Mouse (Mus musculus) inflammation-experienced regulatory T-cells, adult 16 weeks (primary cell): Measurements from ENCODE around the gene Dpysl5. TPM values are rescaled to one million over a fixed set of nuclear protein-coding genes. Genes with fewer than 3 reads are reported as not detected.

Experiments used
- polyA plus RNA-seq: library from polyadenylated mRNA; unstranded; fragments of 100-300 nt; shearing (Covaris generic); gene quantifications from one replicate; pipeline ENCODE4 v1.2.1, GENCODE M21; 2017

Gene Dpysl5
- 0.17 TPM for polyA plus RNA-seq

DNA sequence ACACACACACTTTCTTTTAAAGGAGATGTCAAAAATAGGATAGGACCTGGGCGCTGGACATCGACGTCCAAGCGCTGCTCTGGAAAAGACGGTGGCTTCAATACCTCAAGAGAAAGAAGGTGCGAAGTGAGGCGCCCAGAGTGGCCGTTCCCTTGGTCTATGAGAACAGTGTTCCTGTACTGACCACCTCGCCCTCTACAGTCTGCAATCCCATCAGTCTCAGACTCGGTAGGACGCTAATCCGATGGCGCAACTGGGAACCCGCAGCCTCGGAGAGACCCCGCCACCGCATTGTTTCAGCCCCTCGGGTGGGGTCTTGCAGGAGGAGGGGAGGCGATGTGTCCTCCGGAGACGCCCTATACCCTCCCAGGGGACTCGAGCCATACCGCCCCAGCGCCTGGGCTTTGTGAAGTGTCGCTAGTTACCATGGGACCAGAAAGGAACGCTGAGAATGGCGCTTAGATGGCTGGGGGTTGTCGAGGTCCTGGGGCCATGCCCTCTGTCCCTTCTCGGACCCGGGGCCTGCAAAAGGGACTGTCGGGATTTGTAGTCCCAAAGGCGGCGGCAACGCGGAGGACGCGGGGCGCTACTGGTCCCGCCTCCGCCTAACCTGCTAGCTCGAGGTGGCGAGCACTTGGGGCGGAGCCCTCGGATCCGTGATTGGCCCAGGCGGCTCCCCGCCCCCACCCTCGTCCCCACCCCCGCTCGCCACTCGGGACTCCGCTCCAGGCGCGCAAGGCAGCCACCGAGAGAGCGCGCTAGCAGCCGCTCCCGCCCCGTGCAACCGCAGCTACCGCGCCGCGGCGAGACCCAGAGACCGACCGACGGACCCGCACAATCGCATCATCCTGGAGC, at the start of gene Dpysl5:
Dpysl5 (plus strand) TSS at position 418 of the 855 bp plus-strand sequence.

DNA sequence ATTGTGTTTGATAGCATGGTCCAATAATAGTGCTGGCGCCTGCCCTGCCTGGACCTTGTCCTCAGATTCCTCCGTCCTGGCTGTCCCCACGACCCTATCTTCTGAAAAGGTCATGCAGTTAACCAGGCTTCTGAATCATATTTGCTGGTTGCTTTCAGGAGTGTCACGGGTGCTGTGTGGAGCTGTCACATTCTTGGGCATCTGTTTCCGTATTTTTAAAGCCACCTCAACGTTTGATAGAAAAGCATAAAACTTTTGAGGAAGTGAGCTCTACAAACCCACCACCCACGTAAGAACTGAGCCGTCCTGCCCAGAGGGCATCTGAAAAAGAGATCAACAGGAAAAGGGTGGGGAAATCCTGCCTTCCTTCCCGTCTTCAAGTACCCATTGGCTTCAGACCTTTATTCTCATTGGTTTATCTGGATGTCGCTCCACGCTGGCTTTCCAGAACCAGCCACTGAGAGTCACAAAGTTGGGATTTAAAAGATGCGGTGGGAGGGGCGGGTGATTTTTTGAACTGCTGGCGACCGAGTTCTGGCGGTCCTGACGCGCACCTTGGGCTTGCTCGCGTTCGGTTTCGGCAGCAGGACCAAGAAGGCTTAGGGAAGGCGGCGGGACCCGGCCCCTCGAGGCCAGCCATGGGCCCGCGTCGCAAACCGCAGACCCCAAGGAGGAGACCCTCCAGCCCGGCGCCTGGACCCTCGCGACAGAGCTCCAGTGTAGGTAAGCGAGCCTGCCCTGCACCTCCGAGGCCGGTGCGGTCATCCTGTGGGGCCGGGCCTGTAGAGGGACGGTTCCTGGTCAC, 44.8 kb upstream of the Dpysl5 start, which contains the start of gene Cenpa:
Cenpa (plus strand) TSS at position 387 of the 805 bp plus-strand sequence.

DNA sequence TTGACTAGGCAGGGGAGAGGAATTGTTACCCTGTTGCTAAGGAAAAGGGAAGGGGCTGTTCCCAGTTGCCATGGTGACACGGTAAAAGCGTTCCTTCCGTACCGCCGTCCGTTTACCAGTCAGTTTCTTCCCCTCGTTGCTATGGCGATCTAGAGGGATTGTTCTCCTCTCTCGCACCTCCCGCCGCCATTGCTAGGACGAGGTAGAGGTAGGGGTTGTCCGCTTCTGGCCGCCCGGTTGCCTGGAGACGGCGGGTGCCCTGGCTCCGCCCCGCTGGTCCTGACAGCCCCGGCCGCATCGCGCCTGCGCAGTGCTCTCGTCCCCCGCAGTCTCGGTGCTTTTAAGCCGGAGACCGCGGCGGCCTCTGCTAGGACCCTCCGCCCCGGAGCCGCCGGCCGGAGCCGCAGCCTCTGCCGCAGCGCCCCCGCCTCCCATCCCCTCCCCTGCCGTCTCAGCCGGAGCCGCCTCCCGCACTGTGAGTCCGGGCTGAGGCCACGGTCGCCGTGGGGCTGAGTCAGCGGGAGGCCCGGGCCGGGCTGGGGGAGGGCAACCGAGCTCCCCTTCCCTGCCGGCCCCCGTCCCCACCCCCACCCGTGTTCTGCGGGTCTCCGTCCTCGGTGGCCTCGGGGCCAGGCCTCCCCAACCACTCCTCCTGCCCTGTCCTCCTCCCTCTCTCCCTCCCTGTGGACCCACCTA, 103.2 kb downstream of the Dpysl5 start, which contains the start of gene Mapre3:
Mapre3 (plus strand) TSS at position 218 of the 696 bp plus-strand sequence.

Other genes starting within 250 kb of the Dpysl5 start
- not detected for gene Otof, start 249.6 kb upstream of the Dpysl5 start, polyA plus RNA-seq
- gene 1700001C02Rik, start 245.5 kb upstream of the Dpysl5 start, polyA plus RNA-seq = not detected
- not detected for gene Cib4, start 165.7 kb upstream of the Dpysl5 start, polyA plus RNA-seq
- gene Kcnk3, start 123.4 kb upstream of the Dpysl5 start, polyA plus RNA-seq = 0.10 TPM
- gene Slc35f6, start 63.6 kb upstream of the Dpysl5 start, polyA plus RNA-seq = 28.9 TPM
- gene Cenpa, start 44.8 kb upstream of the Dpysl5 start, polyA plus RNA-seq = 94.6 TPM
- gene Mapre3, start 103.1 kb downstream of the Dpysl5 start, polyA plus RNA-seq = 10.6 TPM
- gene Tmem214, start 156.4 kb downstream of the Dpysl5 start, polyA plus RNA-seq = 93.1 TPM
- gene Agbl5, start 177.1 kb downstream of the Dpysl5 start, polyA plus RNA-seq = 14.7 TPM
- 318 TPM for gene Ost4, start 196.2 kb downstream of the Dpysl5 start, polyA plus RNA-seq
- 5.9 TPM for gene Emilin1, start 201.8 kb downstream of the Dpysl5 start, polyA plus RNA-seq
- gene Khk, start 209.9 kb downstream of the Dpysl5 start, polyA plus RNA-seq = 27.2 TPM
- gene Cgref1, start 234.0 kb downstream of the Dpysl5 start, polyA plus RNA-seq = 0.21 TPM
- 236 TPM for gene Preb, start 248.8 kb downstream of the Dpysl5 start, polyA plus RNA-seq